Mouse (Mus musculus) frontal cortex, adult 2 months (tissue): ENCODE measurements around the gene Erc2. TPM values are rescaled to one million over a fixed set of nuclear protein-coding genes. Genes with fewer than 3 reads are reported as not detected.

Source experiments
- DNase-seq, 2 experiments: peaks; one replicate each; pipeline ENCODE4 v3.0.0; 2022; ENCODE audit warnings: low spot score in 1 of 2; ENCODE audit errors: extremely low spot score in 1 of 2
- polyA plus RNA-seq: library from polyadenylated mRNA; depleted of rRNA; stranded (reverse); fragments of >200 nt; gene quantifications from 2 replicates; pipeline ENCODE4 v1.2.3, GENCODE M21; 2012

Erc2 gene
- polyA plus RNA-seq, 1 experiment = 73.5 TPM

DNA sequence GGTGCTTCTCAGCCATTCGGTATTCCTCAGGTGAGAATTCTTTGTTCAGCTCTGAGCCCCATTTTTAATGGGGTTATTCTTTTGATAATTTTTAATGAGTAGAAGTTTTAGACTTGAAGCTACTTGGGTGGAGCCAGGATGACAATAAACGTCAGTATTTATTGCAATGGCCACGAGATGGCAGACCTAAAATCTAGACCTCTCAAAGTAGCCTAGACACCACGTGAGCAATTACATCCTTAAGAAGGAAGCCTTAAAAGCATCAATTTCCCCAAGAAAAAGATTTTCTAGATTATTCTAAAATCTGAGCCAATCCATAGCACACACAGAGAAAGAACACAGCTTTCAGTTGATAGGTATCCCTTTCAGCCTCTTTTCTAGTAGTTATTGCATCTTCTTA lies 640.5 kb downstream of the Erc2 start:
- DNase-seq = no peak

DNA sequence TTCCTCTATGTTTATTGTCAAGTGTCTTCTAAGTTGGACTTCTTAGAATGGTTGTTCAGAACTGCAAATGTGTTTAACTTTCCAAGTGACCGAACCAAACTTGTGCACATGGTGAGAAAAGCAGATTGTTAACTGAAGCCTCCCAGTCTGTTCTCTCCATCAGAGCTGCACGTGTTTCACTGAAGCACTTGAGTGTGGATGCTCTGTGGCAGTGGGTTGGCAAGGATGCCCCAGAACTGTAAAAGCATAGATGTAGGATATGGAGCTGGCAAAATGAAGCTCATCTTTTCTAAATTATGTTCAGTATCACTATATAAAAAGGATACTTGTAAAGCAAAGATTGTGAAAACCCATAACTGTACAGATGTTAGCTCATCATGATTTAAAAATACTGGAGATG lies 645.1 kb downstream of the Erc2 start:
- DNase-seq = peak in 1 of 2 experiments; percentile 29

- DNase-seq = no peak
These were observed 649.6 kb downstream of the Erc2 start for GRCm38 (mm10) chr14:28271846-28272245.

GRCm38 (mm10) chr14:28273669-28274068 lies 651.4 kb downstream of the Erc2 start:
- DNase-seq = no peak

GRCm38 (mm10) chr14:28274826-28275225 lies 652.6 kb downstream of the Erc2 start:
- DNase-seq = no peak

- DNase-seq = no peak
These were observed 656.7 kb downstream of the Erc2 start for GRCm38 (mm10) chr14:28278951-28279350.

DNA sequence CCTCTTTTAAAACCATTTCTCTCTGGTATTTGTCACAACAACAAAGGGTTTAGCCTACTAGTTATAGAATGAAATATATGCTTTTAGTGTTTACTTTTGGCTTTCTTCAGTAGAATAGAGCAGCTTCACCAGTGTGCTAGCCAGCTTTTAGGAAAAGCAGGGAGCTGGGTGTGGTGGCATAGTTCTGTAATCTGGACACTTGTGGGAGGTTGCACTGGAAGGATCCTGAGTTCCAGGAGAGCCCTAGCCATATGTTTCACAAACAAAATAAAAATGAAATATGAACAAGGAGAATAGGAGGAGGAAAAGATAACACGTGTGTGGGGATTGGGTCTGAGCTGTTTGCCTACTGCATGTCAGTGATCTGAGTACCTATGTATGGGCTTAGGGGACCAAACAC lies 658.1 kb downstream of the Erc2 start:
- DNase-seq = peak in 1 of 2 experiments; percentile 42

DNA sequence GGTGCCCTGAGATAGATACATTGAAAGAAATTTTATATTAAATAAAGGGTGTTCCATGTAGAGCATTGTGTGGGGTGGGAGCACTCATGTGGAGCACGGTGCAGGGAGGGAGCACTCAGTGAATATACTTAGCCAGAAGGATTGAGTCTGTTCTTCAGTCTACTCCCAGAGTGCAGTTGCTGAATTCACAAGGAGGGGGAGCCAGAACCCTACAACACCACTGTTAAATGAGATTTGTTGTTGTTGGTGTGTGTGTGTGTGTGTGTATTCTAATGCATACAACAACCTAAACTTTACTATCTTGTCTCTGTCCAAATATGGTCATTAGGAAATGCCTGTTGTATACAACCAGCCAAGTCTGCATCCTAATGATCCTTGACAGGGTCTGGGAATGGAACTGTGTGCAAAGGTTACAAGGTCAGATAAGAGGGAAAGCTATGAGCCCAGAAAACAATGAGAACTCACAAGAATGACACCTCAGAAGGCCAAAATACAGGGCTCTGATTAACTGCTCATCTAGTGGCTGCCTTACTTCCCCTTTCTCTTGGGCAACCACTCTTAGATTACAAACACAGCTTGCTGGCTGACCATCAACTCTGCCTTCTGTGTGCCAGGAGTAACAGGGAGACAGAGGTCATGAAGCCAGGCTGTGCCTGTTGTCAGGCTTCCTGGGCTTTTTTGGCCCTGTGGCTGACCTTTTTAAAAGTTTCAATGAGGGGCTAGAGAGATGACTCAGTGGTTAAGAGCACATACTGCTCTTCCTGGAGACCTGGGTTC lies 661.3 kb downstream of the Erc2 start:
- DNase-seq = no peak

- DNase-seq = no peak
These were observed 664.3 kb downstream of the Erc2 start for GRCm38 (mm10) chr14:28286511-28286910.

- no peak for DNase-seq
These were observed 666.0 kb downstream of the Erc2 start for GRCm38 (mm10) chr14:28288196-28288595.

GRCm38 (mm10) chr14:28288926-28289325 lies 666.7 kb downstream of the Erc2 start:
- no peak for DNase-seq

GRCm38 (mm10) chr14:28293921-28294320 lies 671.7 kb downstream of the Erc2 start:
- no peak for DNase-seq

GRCm38 (mm10) chr14:28295145-28295544 lies 672.9 kb downstream of the Erc2 start:
- DNase-seq = no peak

- no peak for DNase-seq
These were observed 677.9 kb downstream of the Erc2 start for GRCm38 (mm10) chr14:28300095-28300494.

DNA sequence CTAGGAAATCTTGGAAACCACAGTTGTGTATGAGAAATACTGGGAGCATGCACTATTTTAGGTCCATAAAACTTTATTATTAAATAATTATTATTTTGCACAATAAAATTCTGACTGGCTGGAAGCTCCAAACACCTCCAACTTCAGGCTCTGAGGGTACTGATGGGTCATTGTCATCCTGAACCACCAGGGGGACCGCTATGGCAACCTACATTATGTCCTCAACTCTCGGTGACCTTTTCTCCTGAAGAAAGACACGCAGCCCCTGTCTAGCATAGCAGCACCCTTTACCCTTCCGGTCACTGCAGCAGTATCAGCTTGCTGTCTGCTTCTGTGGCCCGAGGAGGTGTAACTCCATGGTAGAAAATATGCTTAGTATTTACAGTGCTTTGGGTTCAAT lies 679.0 kb downstream of the Erc2 start:
- DNase-seq = no peak

DNA sequence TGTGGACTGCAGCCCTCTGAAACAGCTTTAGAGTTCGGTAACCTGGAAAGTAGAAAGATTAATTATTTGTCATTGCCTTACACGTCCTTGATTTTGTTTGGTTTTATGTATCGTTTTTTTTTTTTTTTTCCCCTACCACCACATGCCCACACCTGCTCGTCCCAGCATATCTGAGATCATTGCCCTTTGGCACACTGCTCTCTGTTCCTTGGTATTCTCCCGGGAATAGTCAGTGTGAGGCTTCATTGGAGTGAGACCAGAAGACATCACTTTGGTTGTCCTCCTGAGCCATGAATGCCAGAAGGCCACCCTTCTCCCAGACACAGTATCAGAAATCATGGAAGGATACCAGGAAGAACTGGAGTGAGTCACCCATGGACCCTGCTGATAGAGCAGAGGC lies 681.9 kb downstream of the Erc2 start:
- DNase-seq = no peak

DNA sequence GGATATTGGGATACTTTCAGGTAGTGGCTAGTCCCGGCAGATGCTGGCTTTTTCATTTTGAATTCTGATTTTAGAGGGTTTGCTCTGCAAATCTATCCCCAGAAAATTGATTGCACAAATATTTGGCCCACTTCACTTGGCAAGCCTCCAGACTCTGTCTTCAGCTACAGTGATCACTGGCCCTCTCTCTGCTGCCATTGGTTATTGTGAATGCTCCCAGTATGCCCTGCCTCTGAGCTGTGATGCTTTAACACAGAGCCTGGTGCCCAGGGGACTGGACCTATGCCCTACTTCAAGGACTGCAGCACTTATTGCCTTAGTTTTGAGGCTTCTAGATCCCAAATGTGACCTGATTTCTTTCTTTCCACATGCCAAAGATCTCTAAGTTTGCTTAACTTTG lies 686.4 kb downstream of the Erc2 start:
- DNase-seq = no peak

- peak in 1 of 2 experiments; percentile 20 for DNase-seq
These were observed 694.6 kb downstream of the Erc2 start for GRCm38 (mm10) chr14:28316851-28317250.

DNA sequence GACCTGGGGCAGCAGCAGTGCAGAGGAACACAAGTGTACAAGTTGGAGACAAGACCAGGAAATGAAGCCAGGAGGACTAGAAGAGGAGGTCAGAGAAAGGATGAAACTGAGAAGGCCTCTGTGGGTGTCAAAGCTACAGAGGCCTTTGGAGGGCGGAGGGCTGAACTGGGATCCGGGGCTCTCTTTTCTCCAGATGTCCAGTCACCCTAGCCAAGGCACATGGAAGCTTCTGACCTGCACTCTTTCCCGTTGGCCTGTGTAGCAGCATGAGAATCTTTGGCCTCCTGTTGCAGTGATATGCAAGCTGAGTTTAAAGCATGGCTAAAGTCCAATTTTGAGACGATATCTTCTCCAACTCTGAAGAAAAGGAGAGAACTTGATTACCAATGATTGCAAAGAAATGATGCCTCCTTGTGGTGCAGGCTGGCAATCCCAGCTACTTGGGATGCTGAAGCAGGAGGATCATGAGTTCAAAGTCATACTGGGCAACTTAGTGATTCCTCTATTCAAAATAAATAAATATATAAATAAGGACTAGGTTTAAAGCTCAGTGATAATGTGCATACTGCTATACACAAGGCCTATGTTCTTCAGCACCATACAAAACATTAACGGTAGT lies 699.8 kb downstream of the Erc2 start:
- DNase-seq = no peak

DNA sequence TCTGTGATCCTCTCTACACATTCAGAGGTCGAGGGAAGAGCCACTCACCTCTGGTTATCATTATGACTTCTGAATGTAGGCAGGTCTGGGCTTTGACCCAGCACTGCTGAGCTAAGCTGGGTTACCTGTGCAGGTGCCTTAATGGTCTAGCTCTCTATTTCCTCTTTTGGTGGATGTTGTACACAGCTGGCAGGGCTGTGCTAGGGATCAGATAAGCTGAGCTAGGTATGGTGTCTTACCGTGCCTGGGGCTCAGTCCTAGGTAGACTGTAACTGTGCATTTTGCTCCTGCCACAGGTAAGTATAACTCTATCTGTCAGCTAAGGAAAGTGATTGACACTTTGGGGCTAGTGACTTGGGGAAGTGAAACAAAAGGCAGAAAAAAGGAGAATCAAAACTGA lies 701.0 kb downstream of the Erc2 start:
- no peak for DNase-seq

DNA sequence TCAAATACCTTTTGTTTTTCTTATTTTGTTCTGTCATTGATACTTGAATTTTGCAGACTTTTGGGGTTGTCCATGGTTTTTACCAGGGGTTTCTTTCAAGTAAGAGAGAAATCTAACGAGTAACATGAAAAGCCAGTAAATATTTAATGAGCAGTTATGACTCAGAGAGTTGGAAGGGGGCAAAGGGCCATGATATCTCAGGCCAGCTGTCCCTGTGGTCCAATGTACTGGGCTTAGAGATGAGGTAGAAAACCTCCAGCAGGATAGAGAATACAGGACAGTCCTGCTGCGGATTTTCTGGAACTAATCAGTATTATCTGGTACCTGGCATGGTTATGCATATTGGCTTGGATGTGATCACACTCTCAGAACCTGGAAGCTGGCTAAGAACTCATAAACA lies 701.5 kb downstream of the Erc2 start:
- DNase-seq = no peak

DNA sequence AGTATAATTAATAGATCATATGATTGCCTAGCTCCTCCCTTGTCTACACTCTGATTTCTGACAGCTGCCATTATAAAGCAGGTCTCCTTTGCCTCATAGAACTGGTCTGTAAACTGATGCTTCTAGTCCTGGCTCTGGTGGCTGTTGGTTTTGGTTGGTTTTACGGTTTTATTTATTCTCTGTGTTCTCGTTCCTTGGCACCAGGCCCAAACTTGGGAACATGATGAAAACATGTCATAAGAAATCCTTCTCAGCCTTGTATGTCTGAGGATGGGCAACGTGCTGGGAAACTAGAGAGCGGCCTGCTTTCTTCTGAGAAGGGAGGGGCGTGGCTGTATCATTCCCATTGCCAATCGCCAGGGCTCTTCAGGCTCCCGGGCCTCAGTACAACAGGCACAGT lies 704.2 kb downstream of the Erc2 start:
- DNase-seq = no peak
